Mouse (Mus musculus) layer of hippocampus, adult 9-10 months (tissue): ENCODE results near the gene Gm49361.
"Not testable (repeated sequence)": the region's sequence is repeated elsewhere in the genome, so short reads cannot be mapped to it uniquely, and the experiment has no call there.

Source experiments
- DNase-seq: peaks from one replicate; pipeline ENCODE4 v3.0.0; 2022; ENCODE audit warnings: low spot score

Gm49361 gene

GRCm38 (mm10) chr14:57690681-57691080 is 55.2 kb downstream of the Gm49361 start:
- DNase-seq: no peak

GRCm38 (mm10) chr14:57688066-57688465 is 57.8 kb downstream of the Gm49361 start:
- DNase-seq: not testable (repeated sequence)

- DNase-seq: no peak
Measured at GRCm38 (mm10) chr14:57687441-57687840, 58.5 kb downstream of the Gm49361 start.

- no peak for DNase-seq
Measured at GRCm38 (mm10) chr14:57686647-57687046, 59.3 kb downstream of the Gm49361 start.

GRCm38 (mm10) chr14:57684579-57684978 is 61.3 kb downstream of the Gm49361 start:
- peak; percentile 38 for DNase-seq

- no peak for DNase-seq
Measured at GRCm38 (mm10) chr14:57682751-57683150, 63.2 kb downstream of the Gm49361 start.

- DNase-seq: peak; percentile 80
Measured at GRCm38 (mm10) chr14:57679958-57680535, 65.9 kb downstream of the Gm49361 start.

- DNase-seq: no peak
Measured at GRCm38 (mm10) chr14:57679523-57679922, 66.4 kb downstream of the Gm49361 start.

GRCm38 (mm10) chr14:57675481-57675880 is 70.4 kb downstream of the Gm49361 start:
- DNase-seq: no peak

- DNase-seq: no peak
Measured at GRCm38 (mm10) chr14:57665628-57665950, 80.3 kb downstream of the Gm49361 start.

GRCm38 (mm10) chr14:57664822-57665627 is 80.9 kb downstream of the Gm49361 start, which contains the start of gene Xpo4:
Gene Xpo4 (minus strand): TSS chr14:57665430.
- peak; percentile 48 for DNase-seq

GRCm38 (mm10) chr14:57664311-57664821 is 81.5 kb downstream of the Gm49361 start:
- DNase-seq: no peak

- no peak for DNase-seq
Measured at GRCm38 (mm10) chr14:57663630-57664029, 82.3 kb downstream of the Gm49361 start.

GRCm38 (mm10) chr14:57658301-57658700 is 87.6 kb downstream of the Gm49361 start:
- DNase-seq: no peak

- DNase-seq: no peak
Measured at GRCm38 (mm10) chr14:57657500-57657899, 88.4 kb downstream of the Gm49361 start.

- not testable (repeated sequence) for DNase-seq
Measured at GRCm38 (mm10) chr14:57656519-57656918, 89.4 kb downstream of the Gm49361 start.

- DNase-seq: no peak
Measured at GRCm38 (mm10) chr14:57649501-57649900, 96.4 kb downstream of the Gm49361 start.

GRCm38 (mm10) chr14:57646155-57646554 is 99.7 kb downstream of the Gm49361 start:
- DNase-seq: no peak

GRCm38 (mm10) chr14:57639153-57639552 is 106.8 kb downstream of the Gm49361 start:
- no peak for DNase-seq

- no peak for DNase-seq
Measured at GRCm38 (mm10) chr14:57634141-57634540, 111.8 kb downstream of the Gm49361 start.

- DNase-seq: no peak
Measured at GRCm38 (mm10) chr14:57629595-57629994, 116.3 kb downstream of the Gm49361 start.

- DNase-seq: no peak
Measured at GRCm38 (mm10) chr14:57622934-57623333, 123.0 kb downstream of the Gm49361 start.

GRCm38 (mm10) chr14:57621699-57622098 is 124.2 kb downstream of the Gm49361 start:
- no peak for DNase-seq
